ENCODE assay signal across 7 mouse cellular contexts in genomic region chr9:103108943-103109670, GRCm38 (mm10). TPM values are rescaled to one million over a fixed set of nuclear protein-coding genes. Genes with fewer than 3 reads are reported as not detected.
DNase-seq lines count a peak whose midpoint lies in the region; ATAC-seq and TF ChIP-seq lines count a peak whose summit lies in the region.

No protein-coding gene starts in this region.

- no peak for TF ChIP-seq CTCF in lung, postnatal 0 days (IDR thresholded peaks at IDR 0.05)

- no peak for TF ChIP-seq POLR2A in limb, embryonic 14.5 days (IDR thresholded peaks at IDR 0.05; ENCODE audit: borderline replicate concordance, extremely low read depth, insufficient read depth, insufficient read length)

- peaks cover 13% of the 10 kb centered on the region; the same call in 1 of the 2 replicates for H3K27me3 ChIP-seq in lung, postnatal 0 days (replicated peaks; ENCODE audit: insufficient read depth, low read length)
- H3K27me3 ChIP-seq in forebrain, embryonic 13.5 days, result peaks cover 9% of the 10 kb centered on the region
- peaks cover 34% of the 10 kb centered on the region for H3K27me3 ChIP-seq in limb, embryonic 14.5 days (ENCODE audit: control insufficient read depth, insufficient read depth, low read length)
- H3K27me3 ChIP-seq in stomach, embryonic 15.5 days (replicated peaks), result peaks cover 40% of the 10 kb centered on the region

- 18% methylated on average over 18 of the region's 18 CpGs for WGBS in lung, postnatal 0 days
- WGBS in forebrain, embryonic 13.5 days, result 38% methylated on average over 18 of the region's 18 CpGs
- WGBS in limb, embryonic 14.5 days, result 36% methylated on average over 18 of the region's 18 CpGs
- 31% methylated on average over 18 of the region's 18 CpGs for WGBS in stomach, embryonic 15.5 days

- no peaks in the 10 kb centered on the region for H3K36me3 ChIP-seq in lung, postnatal 0 days (ENCODE audit: insufficient read depth, low read length)
- H3K36me3 ChIP-seq in forebrain, embryonic 13.5 days (ENCODE audit: poor library complexity, severe bottlenecking), result no peaks in the 10 kb centered on the region
- H3K36me3 ChIP-seq in limb, embryonic 14.5 days (ENCODE audit: control insufficient read depth, insufficient read depth, low read length), result no peaks in the 10 kb centered on the region
- H3K36me3 ChIP-seq in stomach, embryonic 15.5 days, result no peaks in the 10 kb centered on the region

- peak overlapping the region; percentile 46 for H3K4me3 ChIP-seq in lung, postnatal 0 days (ENCODE audit: low read depth, low read length)
- H3K4me3 ChIP-seq in forebrain, embryonic 13.5 days, result peak overlapping the region; percentile 44
- H3K4me3 ChIP-seq in limb, embryonic 14.5 days (replicated peaks; ENCODE audit: low read length), result peak overlapping the region; percentile 41
- peak overlapping the region; percentile 43 for H3K4me3 ChIP-seq in stomach, embryonic 15.5 days (replicated peaks)

- 0 out of 2 replicates have a peak, but pooled peaks have one; percentile 3 for ATAC-seq in lung, postnatal 0 days
- no peak for ATAC-seq in forebrain, embryonic 13.5 days
- no peak for ATAC-seq in limb, embryonic 14.5 days (ENCODE audit: low FRiP score, low read depth)
- no peak for ATAC-seq in stomach, embryonic 15.5 days (ENCODE audit: insufficient read depth, low FRiP score, low read depth)

- no peak for TF ChIP-seq EP300 in lung, postnatal 0 days (IDR thresholded peaks at IDR 0.05)

- peak; percentile 81 for DNase-seq in lung, postnatal 0 days (ENCODE audit: low spot score)
- no peak for DNase-seq in lung, postnatal 14 days
- DNase-seq in limb, embryonic 14.5 days (ENCODE audit: low spot score), result no peak
- no peak for DNase-seq in adrenal gland, postnatal 4 days (ENCODE audit: low spot score in 2 of 2)
- DNase-seq in adipocyte (ENCODE audit: low spot score), result no peak

- H3K9me3 ChIP-seq in lung, postnatal 0 days (ENCODE audit: low read length), result no peaks in the 10 kb centered on the region
- no peaks in the 10 kb centered on the region for H3K9me3 ChIP-seq in forebrain, embryonic 13.5 days (replicated peaks)
- H3K9me3 ChIP-seq in limb, embryonic 14.5 days (ENCODE audit: control insufficient read depth, low read length), result no peaks in the 10 kb centered on the region
- H3K9me3 ChIP-seq in stomach, embryonic 15.5 days, result no peaks in the 10 kb centered on the region

- H3K9ac ChIP-seq in lung, postnatal 0 days (replicated peaks; ENCODE audit: low read depth), result peak overlapping the region; percentile 52
- peak overlapping the region; percentile 60 for H3K9ac ChIP-seq in forebrain, embryonic 13.5 days
- H3K9ac ChIP-seq in limb, embryonic 14.5 days (ENCODE audit: low read depth, low read length, severe bottlenecking), result peak overlapping the region; percentile 50
- H3K9ac ChIP-seq in stomach, embryonic 15.5 days, result peak overlapping the region; percentile 26; the same call in 1 of the 2 replicates

- peak overlapping the region; percentile 88 for H3K27ac ChIP-seq in lung, postnatal 0 days (ENCODE audit: low read length)
- no peak overlapping the region for H3K27ac ChIP-seq in forebrain, embryonic 13.5 days
- 0 out of 2 replicates have a peak overlapping the region, but pooled peaks have one; percentile 19 for H3K27ac ChIP-seq in limb, embryonic 14.5 days (replicated peaks; ENCODE audit: low read depth, low read length)
- H3K27ac ChIP-seq in stomach, embryonic 15.5 days, result 0 out of 2 replicates have a peak overlapping the region, but pooled peaks have one; percentile 26

- peak overlapping the region; percentile 70 for H3K4me2 ChIP-seq in lung, postnatal 0 days (replicated peaks; ENCODE audit: low read depth, low read length)
- peak overlapping the region; percentile 71 for H3K4me2 ChIP-seq in forebrain, embryonic 13.5 days
- H3K4me2 ChIP-seq in limb, embryonic 14.5 days (replicated peaks; ENCODE audit: low read depth, low read length, severe bottlenecking), result peak overlapping the region; percentile 59
- H3K4me2 ChIP-seq in stomach, embryonic 15.5 days, result peak overlapping the region; percentile 66

- H3K4me1 ChIP-seq in lung, postnatal 0 days (ENCODE audit: insufficient read depth, low read depth, low read length), result peaks cover 21% of the 10 kb centered on the region
- H3K4me1 ChIP-seq in forebrain, embryonic 13.5 days, result peaks cover 35% of the 10 kb centered on the region
- H3K4me1 ChIP-seq in limb, embryonic 14.5 days (ENCODE audit: control insufficient read depth, insufficient read depth, low read length), result peaks cover 12% of the 10 kb centered on the region
- H3K4me1 ChIP-seq in stomach, embryonic 15.5 days, result peaks cover 19% of the 10 kb centered on the region

RNA-seq across cellular contexts. Expression of gene Rab6b, which starts 2.5 kb away (rescaled TPM):
- polyA plus RNA-seq in lung, postnatal 0 days (2015; fragmentation: Nextera tagmentation; extraction: Ambion mirVana), result 6.8 and 7.3 TPM in 2 replicates
- 38.5 TPM in 2 replicates for polyA plus RNA-seq in forebrain, embryonic 13.5 days (2015; fragmentation: Nextera tagmentation; extraction: Ambion mirVana)
- 8.1 and 9.6 TPM in 2 replicates for polyA plus RNA-seq in limb, embryonic 14.5 days (2012; rRNA removed)
- polyA plus RNA-seq in limb, embryonic 14.5 days (2014; fragmentation: Nextera tagmentation; extraction: Ambion mirVana), result 3.5 and 4.2 TPM in 2 replicates
- polyA plus RNA-seq in stomach, embryonic 15.5 days (2015; fragmentation: Nextera tagmentation; extraction: Ambion mirVana), result 5.6 and 7.3 TPM in 2 replicates
- total RNA-seq in adrenal gland, postnatal 4 days (2021), result 10 to 100 TPM in 1 of 2 experiments, 1 to 10 TPM in 1; 8.6 to 19.0 TPM
